Mouse (Mus musculus): ENCODE measurements around the gene Uaca. TPM values are rescaled to one million over a fixed set of nuclear protein-coding genes. Genes with fewer than 3 reads are reported as not detected.

Uaca gene
- 1 to 10 TPM; 8.6 to 8.9 TPM for total RNA-seq (2021)
- long read RNA-seq, experiment 1, full-length matches to known transcripts: 5 of 11 reads
- long read RNA-seq, experiment 1, partial matches to known transcripts: 4 of 11 reads
- long read RNA-seq, experiment 1, other reads (novel, unspliced or antisense): 2 of 11 reads
- long read RNA-seq, experiment 2, full-length matches to known transcripts: 2 of 7 reads
- long read RNA-seq, experiment 2, partial matches to known transcripts: 4 of 7 reads
- long read RNA-seq, experiment 2, other reads (novel, unspliced or antisense): 1 of 7 reads

GRCm38 (mm10) chr9:60794210-60794840 lies at the start of gene Uaca:
TSS of gene Uaca (plus strand) at chr9:60794542.
- peak within 1 kb of the TSS; percentile 51; the same call in 1 of the 2 replicates for H3K27ac ChIP-seq
- peak; percentile 71 to 78 for DNase-seq (ENCODE audit: extremely low spot score in 1 of 2, low spot score in 2 of 2)
- intact Hi-C loops (cut with DNase I): no loop called here
- peak; percentile 59 for TF ChIP-seq CTCF (IDR thresholded peaks at IDR 0.05)
- peak within 1 kb of the TSS; percentile 68 for H3K4me3 ChIP-seq

GRCm38 (mm10) chr9:60744971-60745370 lies 49.4 kb upstream of the Uaca start:
- H3K27ac ChIP-seq: no peak overlapping the region
- H3K4me3 ChIP-seq: no peak overlapping the region
- intact Hi-C loops (cut with DNase I): loop anchor here (2.0 to 5.0 kb wide), 3 partner anchors 30 to 498 kb away; no protein-coding TSS in a partner anchor
- no peak for TF ChIP-seq CTCF (IDR thresholded peaks at IDR 0.05)
- no peak for DNase-seq (ENCODE audit: extremely low spot score in 1 of 2, low spot score in 2 of 2)

GRCm38 (mm10) chr9:60746561-60746960 lies 47.8 kb upstream of the Uaca start:
- H3K4me3 ChIP-seq: no peak overlapping the region
- H3K27ac ChIP-seq: no peak overlapping the region
- no peak for TF ChIP-seq CTCF (IDR thresholded peaks at IDR 0.05)
- DNase-seq (ENCODE audit: extremely low spot score in 1 of 2, low spot score in 2 of 2): no peak
- intact Hi-C loops (cut with DNase I): no loop called here

- TF ChIP-seq CTCF (IDR thresholded peaks at IDR 0.05): no peak
- intact Hi-C loops (cut with DNase I): no loop called here
- H3K4me3 ChIP-seq: no peak overlapping the region
Observed at GRCm38 (mm10) chr9:60747672-60748071, 46.7 kb upstream of the Uaca start.

GRCm38 (mm10) chr9:60748191-60748590 lies 46.2 kb upstream of the Uaca start:
- DNase-seq (ENCODE audit: extremely low spot score in 1 of 2, low spot score in 2 of 2): no peak
- no peak for TF ChIP-seq CTCF (IDR thresholded peaks at IDR 0.05)
- intact Hi-C loops (cut with DNase I): no loop called here
- Histone ChIP-seq H3K27ac (no peak overlapping the region), H3K4me3 (no peak overlapping the region)

More at GRCm38 (mm10) chr9:60747672-60748071, 46.7 kb upstream of the Uaca start:
- DNase-seq (ENCODE audit: extremely low spot score in 1 of 2, low spot score in 2 of 2): no peak
- no peak overlapping the region for H3K27ac ChIP-seq

GRCm38 (mm10) chr9:60749105-60749504 lies 45.2 kb upstream of the Uaca start:
- Histone ChIP-seq H3K4me3 (no peak overlapping the region), H3K27ac (no peak overlapping the region)
- no peak for DNase-seq (ENCODE audit: extremely low spot score in 1 of 2, low spot score in 2 of 2)
- TF ChIP-seq CTCF (IDR thresholded peaks at IDR 0.05): peak; percentile 37
- intact Hi-C loops (cut with DNase I): no loop called here

GRCm38 (mm10) chr9:60751098-60751497 lies 43.2 kb upstream of the Uaca start:
- TF ChIP-seq CTCF (IDR thresholded peaks at IDR 0.05): no peak
- H3K27ac ChIP-seq: no peak overlapping the region
- no peak overlapping the region for H3K4me3 ChIP-seq
- intact Hi-C loops (cut with DNase I): no loop called here
- DNase-seq (ENCODE audit: extremely low spot score in 1 of 2, low spot score in 2 of 2): no peak

- no peak for TF ChIP-seq CTCF (IDR thresholded peaks at IDR 0.05)
- intact Hi-C loops (cut with DNase I): no loop called here
Observed at GRCm38 (mm10) chr9:60751971-60752370, 42.4 kb upstream of the Uaca start.

GRCm38 (mm10) chr9:60752636-60753035 lies 41.7 kb upstream of the Uaca start:
- TF ChIP-seq CTCF (IDR thresholded peaks at IDR 0.05): no peak
- Histone ChIP-seq H3K4me3 (no peak overlapping the region), H3K27ac (no peak overlapping the region)
- intact Hi-C loops (cut with DNase I): no loop called here
- DNase-seq (ENCODE audit: extremely low spot score in 1 of 2, low spot score in 2 of 2): no peak

More at GRCm38 (mm10) chr9:60751971-60752370, 42.4 kb upstream of the Uaca start:
- H3K27ac ChIP-seq: no peak overlapping the region
- no peak for DNase-seq (ENCODE audit: extremely low spot score in 1 of 2, low spot score in 2 of 2)
- no peak overlapping the region for H3K4me3 ChIP-seq

GRCm38 (mm10) chr9:60756258-60756657 lies 38.1 kb upstream of the Uaca start:
- H3K27ac ChIP-seq: no peak overlapping the region
- TF ChIP-seq CTCF (IDR thresholded peaks at IDR 0.05): peak; percentile 91
- intact Hi-C loops (cut with DNase I): loop anchor here (1.0 to 5.0 kb wide), 3 partner anchors 65 to 1141 kb away; no protein-coding TSS in a partner anchor
- peak; percentile 44 to 69 for DNase-seq (ENCODE audit: extremely low spot score in 1 of 2, low spot score in 2 of 2)
- no peak overlapping the region for H3K4me3 ChIP-seq

- Histone ChIP-seq H3K27ac (no peak overlapping the region), H3K4me3 (no peak overlapping the region)
- DNase-seq (ENCODE audit: extremely low spot score in 1 of 2, low spot score in 2 of 2): no peak
- intact Hi-C loops (cut with DNase I): loop anchor here (1.0 to 5.0 kb wide), 3 partner anchors 64 to 1140 kb away; no protein-coding TSS in a partner anchor
- no peak for TF ChIP-seq CTCF (IDR thresholded peaks at IDR 0.05)
Observed at GRCm38 (mm10) chr9:60756866-60757740, 37.2 kb upstream of the Uaca start.
